Mouse (Mus musculus): ENCODE measurements around the gene Clec18a.
A peak's percentile ranks its signal among the peaks of the same experiment; 100 is the strongest.
"Not testable (repeated sequence)": the region's sequence is repeated elsewhere in the genome, so short reads cannot be mapped to it uniquely, and the experiment has no call there.

Clec18a gene

GRCm38 (mm10) chr8:111092326-111092725 lies at the start of gene Clec18a:
Gene Clec18a (minus strand): TSS chr8:111092426.
- DNase-seq (ENCODE audit: low read depth, low spot score): not testable (repeated sequence)

- no peak for DNase-seq (ENCODE audit: low read depth, low spot score)
Measured at GRCm38 (mm10) chr8:111130756-111131155, 38.5 kb upstream of the Clec18a start.

GRCm38 (mm10) chr8:111119481-111119880 lies 27.3 kb upstream of the Clec18a start:
- DNase-seq (ENCODE audit: low read depth, low spot score): no peak

- no peak for DNase-seq (ENCODE audit: low read depth, low spot score)
Measured at GRCm38 (mm10) chr8:111114891-111115290, 22.7 kb upstream of the Clec18a start.

- DNase-seq (ENCODE audit: low read depth, low spot score): not testable (repeated sequence)
Measured at GRCm38 (mm10) chr8:111094719-111095302, 2.6 kb upstream of the Clec18a start.

- DNase-seq (ENCODE audit: low read depth, low spot score): peak; percentile 84
Measured at GRCm38 (mm10) chr8:111093865-111094718, 1.9 kb upstream of the Clec18a start, which contains the start of gene Pdpr. Gene Pdpr (plus strand): TSS chr8:111094630.

- DNase-seq (ENCODE audit: low read depth, low spot score): no peak
Measured at GRCm38 (mm10) chr8:111091706-111092105, 520 bp downstream of the Clec18a start.

- peak; percentile 51 for DNase-seq (ENCODE audit: low read depth, low spot score)
Measured at GRCm38 (mm10) chr8:111090126-111090525, 2.1 kb downstream of the Clec18a start.

- DNase-seq (ENCODE audit: low read depth, low spot score): not testable (repeated sequence)
Measured at GRCm38 (mm10) chr8:111083936-111084335, 8.3 kb downstream of the Clec18a start.

- DNase-seq (ENCODE audit: low read depth, low spot score): no peak
Measured at GRCm38 (mm10) chr8:111081580-111082258, 10.5 kb downstream of the Clec18a start.

- no peak for DNase-seq (ENCODE audit: low read depth, low spot score)
Measured at GRCm38 (mm10) chr8:111079861-111080271, 12.4 kb downstream of the Clec18a start.

GRCm38 (mm10) chr8:111079461-111079860 lies 12.8 kb downstream of the Clec18a start:
- DNase-seq (ENCODE audit: low read depth, low spot score): no peak

GRCm38 (mm10) chr8:111075926-111076325 lies 16.3 kb downstream of the Clec18a start:
- DNase-seq (ENCODE audit: low read depth, low spot score): no peak

- not testable (repeated sequence) for DNase-seq (ENCODE audit: low read depth, low spot score)
Measured at GRCm38 (mm10) chr8:111068660-111069059, 23.6 kb downstream of the Clec18a start.

GRCm38 (mm10) chr8:111067439-111067838 lies 24.8 kb downstream of the Clec18a start:
- no peak for DNase-seq (ENCODE audit: low read depth, low spot score)

- DNase-seq (ENCODE audit: low read depth, low spot score): no peak
Measured at GRCm38 (mm10) chr8:111066308-111066707, 25.9 kb downstream of the Clec18a start.

- no peak for DNase-seq (ENCODE audit: low read depth, low spot score)
Measured at GRCm38 (mm10) chr8:111062893-111063292, 29.3 kb downstream of the Clec18a start.

GRCm38 (mm10) chr8:111062072-111062757 lies 30.0 kb downstream of the Clec18a start:
- DNase-seq (ENCODE audit: low read depth, low spot score): peak; percentile 78

GRCm38 (mm10) chr8:111061688-111062071 lies 30.5 kb downstream of the Clec18a start:
- peak; percentile 17 for DNase-seq (ENCODE audit: low read depth, low spot score)

- DNase-seq (ENCODE audit: low read depth, low spot score): no peak
Measured at GRCm38 (mm10) chr8:111058946-111059572, 33.2 kb downstream of the Clec18a start.

GRCm38 (mm10) chr8:111056691-111057293 lies 35.4 kb downstream of the Clec18a start:
- DNase-seq (ENCODE audit: low read depth, low spot score): no peak

Measured in retina, postnatal 7 days (tissue).